Comparison of ENCODE assay signal across 10 mouse cellular contexts in the genomic region with DNA sequence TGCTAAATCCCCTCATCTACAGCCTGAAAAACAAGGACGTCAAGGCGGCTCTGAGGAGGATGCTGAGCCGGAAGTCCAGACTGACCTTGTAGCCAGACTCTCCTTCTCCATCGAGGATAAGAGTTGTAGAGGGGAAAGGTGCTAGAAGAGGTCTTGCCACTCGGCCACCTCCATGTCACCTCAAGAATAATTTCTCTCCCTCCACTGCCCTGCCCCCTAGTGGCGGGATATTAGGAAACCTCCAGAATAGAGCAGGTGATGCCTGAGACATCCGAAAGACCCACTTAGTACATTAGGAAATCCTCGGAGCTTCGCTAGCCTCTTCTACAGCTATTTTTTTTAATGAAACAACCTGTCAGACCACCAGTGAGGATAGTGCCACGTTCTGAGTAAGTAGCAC. TPM values are rescaled to one million over a fixed set of nuclear protein-coding genes. Genes with fewer than 3 reads are reported as not detected.
A peak's percentile ranks its signal among the peaks of the same experiment; 100 is the strongest.
DNase-seq lines count a peak whose midpoint lies in the region; ATAC-seq and TF ChIP-seq lines count a peak whose summit lies in the region.
"Had no signal": no experiment of that assay in that cellular context is flagged by ENCODE, and none has a peak within 500 bp of the region (broad histone marks: within the 10 kb centered on the region; RNA-seq: fewer than 3 reads in every experiment).

No protein-coding gene starts in this region.

- no peaks in the 10 kb centered on the region for H3K36me3 ChIP-seq in CH12.LX (replicated peaks in 1 of 2; ENCODE audit: control insufficient read depth in 1 of 2, insufficient read depth in 1 of 2, low read length in 1 of 2)
- H3K36me3 ChIP-seq in hindbrain, embryonic 13.5 days: no peaks in the 10 kb centered on the region
- H3K36me3 ChIP-seq: limb, embryonic 12.5 days had no signal

- ATAC-seq in hindbrain, embryonic 13.5 days (ENCODE audit: low FRiP score): no peak

- H3K79me2 ChIP-seq in CH12.LX (replicated peaks; ENCODE audit: control insufficient read depth, extremely low read depth, insufficient read depth, poor library complexity, severe bottlenecking): no peaks in the 10 kb centered on the region

- 58% methylated on average over 10 of the region's 10 CpGs for WGBS in hindbrain, embryonic 13.5 days

- in situ Hi-C loops in CH12.LX (cut with MboI; ENCODE audit: low pct_ligation_motif_present, low pct_unique_long_range_greater_than_20kb, low sequenced_read_pairs): loop anchor here (10.0 kb wide), 1 partner anchor 291 kb away; no protein-coding TSS in a partner anchor

- H3K27ac ChIP-seq in CH12.LX (ENCODE audit: insufficient read depth, low read depth): no peak overlapping the region
- no peak overlapping the region for H3K27ac ChIP-seq in hindbrain, embryonic 13.5 days
- H3K27ac ChIP-seq: limb, embryonic 12.5 days had no signal

- H3K9me3 ChIP-seq in CH12.LX (replicated peaks; ENCODE audit: low read length): no peaks in the 10 kb centered on the region
- no peaks in the 10 kb centered on the region for H3K9me3 ChIP-seq in hindbrain, embryonic 13.5 days
- H3K9me3 ChIP-seq: limb, embryonic 12.5 days had no signal

- peak; percentile 18 for DNase-seq in layer of hippocampus, adult 11-12 months (ENCODE audit: low spot score)
- no peak for DNase-seq in layer of hippocampus, adult 9-11 months
- DNase-seq in CH12.LX (ENCODE audit: extremely low read depth): peak; percentile 79
- DNase-seq in ZHBTc4 (ENCODE audit: low read depth, low spot score): peak; percentile 73
- DNase-seq in cerebellum, postnatal 25 days: peak; percentile 42 to 72
- DNase-seq in kidney, postnatal 36 days: peak; percentile 17 to 83
- DNase-seq in right cerebral cortex, postnatal 14 days: peak; percentile 60

- no peak overlapping the region for H3K4me3 ChIP-seq in CH12.LX (replicated peaks in 1 of 3; ENCODE audit: low read depth in 2 of 3, low read length in 2 of 3, poor library complexity in 1 of 3)
- H3K4me3 ChIP-seq in hindbrain, embryonic 13.5 days: no peak overlapping the region
- H3K4me3 ChIP-seq: limb, embryonic 12.5 days had no signal

- no peak for TF ChIP-seq EP300 in CH12.LX (IDR thresholded peaks at IDR 0.05; ENCODE audit: low read length)

- H3K27me3 ChIP-seq in CH12.LX (replicated peaks): peaks cover 11% of the 10 kb centered on the region
- no peaks in the 10 kb centered on the region for H3K27me3 ChIP-seq in hindbrain, embryonic 13.5 days

- dilution Hi-C loops in CH12.LX (cut with MboI; ENCODE audit: extremely low pct_ligation_motif_present, extremely low pct_unique_long_range_greater_than_20kb, low sequenced_read_pairs): no loop called here

- no peak overlapping the region for H3K4me2 ChIP-seq in CH12.LX (ENCODE audit: insufficient read depth, low read depth, poor library complexity, severe bottlenecking)
- no peak overlapping the region for H3K4me2 ChIP-seq in hindbrain, embryonic 13.5 days
- H3K4me2 ChIP-seq: limb, embryonic 12.5 days had no signal

- peak; percentile 74 to 83 for TF ChIP-seq CTCF in CH12.LX (conservative IDR thresholded peaks at IDR 0.05 in 1 of 2, IDR thresholded peaks at IDR 0.05 in 1 of 2; ENCODE audit: low read depth in 2 of 2, low read length in 2 of 2)

- H3K4me1 ChIP-seq in CH12.LX (ENCODE audit: control insufficient read depth in 1 of 2, insufficient read depth in 2 of 2): peaks cover 11 to 25% of the 10 kb centered on the region in 2 experiments; a peak in 3 of 4 replicates
- no peaks in the 10 kb centered on the region for H3K4me1 ChIP-seq in hindbrain, embryonic 13.5 days (replicated peaks)
- H3K4me1 ChIP-seq: limb, embryonic 12.5 days had no signal

- TF ChIP-seq POLR2A in CH12.LX (IDR thresholded peaks at IDR 0.05; ENCODE audit: low read depth, low read length): no peak

- TF ChIP-seq RAD21 in CH12.LX (IDR thresholded peaks at IDR 0.05; ENCODE audit: low read depth, low read length): peak; percentile 67

- no peak overlapping the region for H3K9ac ChIP-seq in CH12.LX (ENCODE audit: insufficient read depth, low read depth)
- H3K9ac ChIP-seq in hindbrain, embryonic 13.5 days: no peak overlapping the region
- H3K9ac ChIP-seq: limb, embryonic 12.5 days had no signal

TF ChIP-seq in CH12.LX, 34 proteins besides CTCF, POLR2A, EP300 and RAD21:
- TF ChIP-seq IRF4 (IDR thresholded peaks at IDR 0.05; ENCODE audit: low read depth, low read length): no peak
- TF ChIP-seq MYC (IDR thresholded peaks at IDR 0.05; ENCODE audit: low read depth, low read length): no peak
- TF ChIP-seq ZMIZ1 (IDR thresholded peaks at IDR 0.05; ENCODE audit: low read depth, low read length): no peak
- no peak for TF ChIP-seq TCF12 (IDR thresholded peaks at IDR 0.05; ENCODE audit: low read depth, low read length)
- TF ChIP-seq USF2 (conservative IDR thresholded peaks at IDR 0.05; ENCODE audit: low read depth, low read length): no peak
- TF ChIP-seq E2F4 (IDR thresholded peaks at IDR 0.05; ENCODE audit: insufficient replicate concordance, low read depth, low read length): no peak
- peak; percentile 70 for TF ChIP-seq SMC3 (IDR thresholded peaks at IDR 0.05; ENCODE audit: low read depth, low read length)
- no peak for TF ChIP-seq GABPA (IDR thresholded peaks at IDR 0.05; ENCODE audit: insufficient replicate concordance, low read depth, low read length)

RNA-seq across cellular contexts. Expression of gene OR5BS1P, which starts 5.7 kb away (rescaled TPM):
- total RNA-seq in CH12.LX (2012; rRNA removed) (not detected in 2 replicates), CH12.LX (2014; rRNA removed) (not detected in 2 replicates)
- polyA plus RNA-seq in CH12.LX (2012; ENCODE audit: insufficient read length, low read depth): not detected in 2 replicates
- not detected in 2 replicates for polyA plus RNA-seq in hindbrain, embryonic 13.5 days (2015; fragmentation: Nextera tagmentation; extraction: Ambion mirVana)
- polyA plus RNA-seq: frontal cortex, adult 2 months; limb, embryonic 12.5 days had no signal

RNA-seq across cellular contexts. Expression of gene Lalba, which starts 7.1 kb away (rescaled TPM):
- total RNA-seq in CH12.LX (2012; rRNA removed) (not detected in 2 replicates), CH12.LX (2014; rRNA removed) (not detected in 2 replicates)
- not detected in 2 replicates for polyA plus RNA-seq in CH12.LX (2012; ENCODE audit: insufficient read length, low read depth)
- not detected in 2 replicates for polyA plus RNA-seq in hindbrain, embryonic 13.5 days (2015; fragmentation: Nextera tagmentation; extraction: Ambion mirVana)
- polyA plus RNA-seq: frontal cortex, adult 2 months had no signal

RNA-seq across cellular contexts. Expression of gene Olfr279, which starts 16.8 kb away (rescaled TPM):
- not detected in 2 replicates for total RNA-seq in CH12.LX (2012; rRNA removed)
- total RNA-seq in CH12.LX (2014; rRNA removed): not detected in 2 replicates
- 0.07 TPM in 1 of 2 replicates, not detected in the other for polyA plus RNA-seq in CH12.LX (2012; ENCODE audit: insufficient read length, low read depth)
- polyA plus RNA-seq in hindbrain, embryonic 13.5 days (2015; fragmentation: Nextera tagmentation; extraction: Ambion mirVana): not detected in 2 replicates
- polyA plus RNA-seq: frontal cortex, adult 2 months; limb, embryonic 12.5 days had no signal

RNA-seq across cellular contexts. Expression of gene Olfr281, which starts 23.0 kb away (rescaled TPM):
- total RNA-seq in CH12.LX (2012; rRNA removed): not detected in 2 replicates
- not detected in 2 replicates for total RNA-seq in CH12.LX (2014; rRNA removed)
- polyA plus RNA-seq in CH12.LX (2012; ENCODE audit: insufficient read length, low read depth): not detected in 2 replicates
- polyA plus RNA-seq in hindbrain, embryonic 13.5 days (2015; fragmentation: Nextera tagmentation; extraction: Ambion mirVana): not detected in 2 replicates
- polyA plus RNA-seq: limb, embryonic 12.5 days had no signal

RNA-seq across cellular contexts. Expression of gene Olfr282, which starts 44.4 kb away (rescaled TPM):
- total RNA-seq in CH12.LX (2012; rRNA removed) (not detected in 2 replicates), CH12.LX (2014; rRNA removed) (not detected in 2 replicates)
- not detected in 2 replicates for polyA plus RNA-seq in CH12.LX (2012; ENCODE audit: insufficient read length, low read depth)
- not detected in 2 replicates for polyA plus RNA-seq in hindbrain, embryonic 13.5 days (2015; fragmentation: Nextera tagmentation; extraction: Ambion mirVana)
- polyA plus RNA-seq: frontal cortex, adult 2 months; limb, embryonic 12.5 days had no signal
